Mouse (Mus musculus) Patski (cell line): ENCODE data around the gene Pank1. TPM values are rescaled to one million over a fixed set of nuclear protein-coding genes. Genes with fewer than 3 reads are reported as not detected.

Source experiments
- ATAC-seq: fragments of 100-300 bp; one replicate; pipeline ENCODE4 v1.8.0; 2021
- CTCF ChIA-PET: fragments of 350-600 bp; sonication (Branson Sonifier 250); formaldehyde crosslinking; loops from one replicate; lab custom pipeline; 2022; ENCODE audit warnings: inconsistent platforms; lab: Charles Lee
- POLR2A ChIA-PET: fragments of 350-600 bp; sonication (Branson Sonifier 250); formaldehyde crosslinking; loops from one replicate; lab custom pipeline; 2022; ENCODE audit warnings: antibody characterized with exemption, inconsistent platforms; lab: Charles Lee
- DNase-seq: peaks from one replicate; pipeline ENCODE4 v3.0.0-alpha.2; 2011; ENCODE audit warnings: low read depth, low spot score
- H3K27me3 ChIP-seq: fragments of 371-371 bp; one replicate; pipeline ENCODE4 v1.5.1; 2021
- CTCF ChIP-seq: fragments of 100-300 bp; IDR thresholded peaks from one replicate; pipeline ENCODE4 v1.5.1; 2021
- in situ Hi-C: fragments of 300-500 bp; cut with MboI; formaldehyde crosslinking; loops from 3 replicates; pipeline ENCODE4 v1.11.1; 2018; ENCODE audit warnings: low pct_unique_long_range_greater_than_20kb, mixed read lengths
- polyA plus RNA-seq: library from polyadenylated mRNA; unstranded; gene quantifications from one replicate; pipeline ENCODE4 v1.2.3, GENCODE M21; 2021

Pank1 gene
- polyA plus RNA-seq, 1 experiment from 2014 or later, result 21.2 TPM

- in situ Hi-C loops, result no loop called here
- CTCF ChIA-PET, result interaction anchor here (1.0 to 1.1 kb wide), 2 partner anchors 10 to 14 kb away, joined by 3 to 4 read pairs; no protein-coding TSS in a partner anchor
Measured at GRCm38 (mm10) chr19:34901735-34902134, 22.5 kb upstream of the Pank1 start.

GRCm38 (mm10) chr19:34901266-34901665 is 22.0 kb upstream of the Pank1 start:
- in situ Hi-C loops, result no loop called here
- TF ChIP-seq CTCF, result no peak
- ChIA-PET POLR2A (no interaction called here), CTCF (interaction anchor here (1.0 to 1.5 kb wide), 2 partner anchors 11 to 14 kb away, joined by 3 to 4 read pairs; no protein-coding TSS in a partner anchor)
- no peak for DNase-seq
- no peak for ATAC-seq
- H3K27me3 ChIP-seq, result peaks cover 11% of the 10 kb centered on the region

More at GRCm38 (mm10) chr19:34901735-34902134, 22.5 kb upstream of the Pank1 start:
- ATAC-seq (no peak), DNase-seq (no peak)
- peaks cover 8% of the 10 kb centered on the region for H3K27me3 ChIP-seq
- POLR2A ChIA-PET, result no interaction called here
- TF ChIP-seq CTCF, result no peak

- no peak for DNase-seq
- in situ Hi-C loops, result no loop called here
- CTCF ChIA-PET, result interaction anchor here (0.8 to 1.4 kb wide), 2 partner anchors 13 to 19 kb away, joined by 3 read pairs; partner anchors contain the start of gene Pank1
- ATAC-seq, result no peak
- no peak for TF ChIP-seq CTCF
- POLR2A ChIA-PET, result no interaction called here
- peaks cover 22% of the 10 kb centered on the region for H3K27me3 ChIP-seq
Measured at GRCm38 (mm10) chr19:34898941-34899340, 19.7 kb upstream of the Pank1 start.

GRCm38 (mm10) chr19:34897082-34897965 is 18.1 kb upstream of the Pank1 start:
- no peak for TF ChIP-seq CTCF
- POLR2A ChIA-PET, result no interaction called here
- DNase-seq, result no peak
- in situ Hi-C loops, result no loop called here
- peaks cover 21% of the 10 kb centered on the region for H3K27me3 ChIP-seq
- no peak for ATAC-seq
- CTCF ChIA-PET, result interaction anchor here (1.4 kb wide), 1 partner anchor 18 kb away, joined by 3 read pairs; the partner anchor contains the start of gene Pank1

GRCm38 (mm10) chr19:34895082-34895481 is 15.8 kb upstream of the Pank1 start:
- no peak for TF ChIP-seq CTCF
- ATAC-seq (no peak), DNase-seq (no peak)
- ChIA-PET CTCF (interaction anchor here (1.1 kb wide), 1 partner anchor 9 kb away, joined by 3 read pairs; no protein-coding TSS in a partner anchor), POLR2A (no interaction called here)
- peaks cover 31% of the 10 kb centered on the region for H3K27me3 ChIP-seq
- in situ Hi-C loops, result no loop called here

- in situ Hi-C loops, result no loop called here
- POLR2A ChIA-PET, result no interaction called here
- no peak for TF ChIP-seq CTCF
- DNase-seq, result no peak
- CTCF ChIA-PET, result interaction anchor here (1.0 kb wide), 2 partner anchors 11 to 26 kb away, joined by 3 read pairs; no protein-coding TSS in a partner anchor
- peaks cover 45% of the 10 kb centered on the region for H3K27me3 ChIP-seq
- no peak for ATAC-seq
Measured at GRCm38 (mm10) chr19:34891590-34891989, 12.3 kb upstream of the Pank1 start.

GRCm38 (mm10) chr19:34890981-34891380 is 11.7 kb upstream of the Pank1 start:
- no peak for ATAC-seq
- in situ Hi-C loops, result no loop called here
- no peak for DNase-seq
- CTCF ChIA-PET, result interaction anchor here (1.0 to 1.5 kb wide), 2 partner anchors 9 to 26 kb away, joined by 3 read pairs; no protein-coding TSS in a partner anchor
- H3K27me3 ChIP-seq, result peaks cover 40% of the 10 kb centered on the region
- no peak for TF ChIP-seq CTCF
- POLR2A ChIA-PET, result no interaction called here

- ChIA-PET CTCF (interaction anchor here (1.0 kb wide), 1 partner anchor 85 kb away, joined by 3 read pairs; no protein-coding TSS in a partner anchor), POLR2A (no interaction called here)
- ATAC-seq (no peak), DNase-seq (no peak)
- TF ChIP-seq CTCF, result no peak
- H3K27me3 ChIP-seq, result peaks cover 25% of the 10 kb centered on the region
- in situ Hi-C loops, result no loop called here
Measured at GRCm38 (mm10) chr19:34886324-34886723, 7.1 kb upstream of the Pank1 start.

- in situ Hi-C loops, result no loop called here
- ChIA-PET CTCF (interaction anchor here (0.8 to 1.2 kb wide), 3 partner anchors 22 to 59 kb away, joined by 3 read pairs; no protein-coding TSS in a partner anchor), POLR2A (no interaction called here)
- no peak for ATAC-seq
- peaks cover 10% of the 10 kb centered on the region for H3K27me3 ChIP-seq
- TF ChIP-seq CTCF, result no peak
- no peak for DNase-seq
Measured at GRCm38 (mm10) chr19:34883526-34884224, 4.4 kb upstream of the Pank1 start.

- no peak for TF ChIP-seq CTCF
- in situ Hi-C loops, result no loop called here
- DNase-seq, result no peak
- no peaks in the 10 kb centered on the region for H3K27me3 ChIP-seq
- ChIA-PET CTCF (no interaction called here), POLR2A (no interaction called here)
- ATAC-seq, result no peak
Measured at GRCm38 (mm10) chr19:34882443-34882842, 3.2 kb upstream of the Pank1 start.
